Mouse (Mus musculus): ENCODE data around the gene Cpm.
"Not testable (repeated sequence)": the region's sequence is repeated elsewhere in the genome, so short reads cannot be mapped to it uniquely, and the experiment has no call there.

Gene Cpm

DNA sequence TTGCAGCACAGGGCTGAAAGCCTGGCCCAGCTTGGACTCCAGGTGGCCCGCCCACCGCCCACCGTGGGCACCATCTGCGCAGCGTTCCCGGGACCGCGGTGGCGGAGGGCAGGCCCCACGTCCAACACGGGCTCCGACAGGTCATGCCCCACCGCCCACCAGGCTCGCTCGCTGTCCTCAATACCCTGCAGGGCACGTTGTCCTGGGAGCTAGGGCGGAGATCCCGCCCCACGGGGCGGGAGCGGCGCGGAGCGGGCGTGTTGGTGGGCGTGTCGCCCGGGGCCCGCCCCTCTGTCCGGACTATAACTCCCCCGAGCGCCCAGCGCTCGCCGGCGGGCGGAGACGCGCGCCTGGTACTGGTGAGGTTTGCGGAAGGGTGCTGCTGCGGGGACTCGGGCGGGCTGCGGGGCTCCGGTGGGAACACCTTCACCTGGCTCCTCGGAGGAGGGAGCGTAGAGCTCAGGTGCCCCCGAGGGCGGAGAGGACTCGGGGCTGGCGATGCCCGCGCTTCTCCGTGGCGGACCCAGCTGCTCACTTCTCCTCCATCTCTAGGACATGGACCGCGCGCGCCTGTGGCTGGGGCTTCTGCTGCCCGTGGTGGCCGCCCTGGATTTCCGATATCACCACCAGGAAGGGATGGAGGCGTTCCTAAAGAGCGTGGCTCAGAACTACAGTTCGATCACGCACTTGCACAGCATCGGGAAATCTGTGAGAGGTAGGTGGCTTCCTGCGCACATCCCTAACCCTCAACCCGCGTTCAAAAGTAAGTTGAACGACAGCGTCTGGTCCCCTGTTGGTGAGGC lies at the start of gene Cpm:
Gene Cpm (plus strand): TSS at position 332 of the 803 bp plus-strand sequence.
- CTCF ChIA-PET: interaction anchor here (0.5 kb wide), 1 partner anchor 95 kb away, joined by 4 read pairs; no protein-coding TSS in a partner anchor

DNA sequence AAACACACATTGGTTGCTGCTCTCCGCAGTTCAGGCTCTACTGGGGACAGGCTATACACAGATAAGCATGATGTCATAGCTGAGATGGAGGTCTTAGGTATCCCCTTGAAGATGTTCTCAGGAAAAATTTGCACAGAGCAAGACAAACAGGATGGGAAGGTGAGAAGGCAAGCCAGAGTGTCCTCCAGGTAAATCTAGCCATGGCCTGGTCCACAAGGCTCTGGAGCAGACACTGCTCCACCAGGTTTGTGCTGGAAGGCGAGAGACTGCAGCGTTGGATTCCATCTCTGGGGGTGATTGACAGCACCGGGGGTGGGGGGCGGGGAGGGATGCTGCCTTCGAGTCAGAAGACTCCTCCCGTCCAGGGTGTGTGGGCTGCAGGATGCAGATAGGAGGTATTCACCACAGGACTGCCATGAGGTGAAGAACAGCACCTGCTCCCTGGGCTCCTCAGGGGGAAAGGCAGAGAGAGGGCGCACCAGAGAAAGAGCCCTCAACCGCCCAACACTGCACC lies 49.5 kb upstream of the Cpm start:
- CTCF ChIA-PET: no interaction called here

GRCm38 (mm10) chr10:117580405-117580804 lies 48.9 kb upstream of the Cpm start:
- CTCF ChIA-PET: no interaction called here

DNA sequence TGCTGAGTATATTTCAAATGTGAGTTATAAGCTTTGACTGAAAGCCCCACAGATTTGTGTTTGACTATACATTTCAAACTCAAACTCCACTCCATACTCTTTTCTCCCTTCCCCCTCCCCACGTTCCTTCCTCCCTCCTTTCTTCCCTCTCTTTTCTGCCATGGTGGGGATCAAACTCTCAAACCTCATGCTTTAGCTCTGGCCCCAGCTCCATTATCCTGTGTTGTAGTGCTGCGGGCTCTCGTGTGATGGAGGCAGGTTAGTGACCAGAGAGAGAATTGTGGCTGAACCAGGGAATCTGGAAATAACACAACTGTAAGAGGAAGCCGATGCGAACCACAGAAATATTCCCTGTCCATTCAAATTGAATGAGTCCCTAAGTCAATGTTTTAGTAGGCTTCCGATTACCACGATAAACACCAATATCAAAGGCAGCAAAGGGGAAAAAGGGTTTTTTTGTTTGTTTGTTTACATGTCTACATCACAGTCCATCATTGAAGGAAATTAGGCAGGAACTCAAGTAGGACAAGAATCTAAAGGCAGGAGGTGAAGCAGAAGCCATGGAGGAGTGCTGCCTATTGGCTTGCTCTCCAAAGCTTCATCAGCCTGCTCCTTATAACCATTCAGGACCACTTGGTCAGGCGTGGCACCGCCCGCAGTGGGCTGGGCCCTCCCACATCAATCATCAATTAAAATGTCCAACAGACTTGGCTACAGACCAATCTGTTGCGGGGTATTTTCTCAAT lies 48.1 kb upstream of the Cpm start:
- CTCF ChIA-PET: interaction anchor here (0.9 kb wide), 1 partner anchor 100 kb away, joined by 7 read pairs; no protein-coding TSS in a partner anchor

GRCm38 (mm10) chr10:117581753-117582062 lies 47.6 kb upstream of the Cpm start:
- CTCF ChIA-PET: interaction anchor here (0.9 kb wide), 1 partner anchor 99 kb away, joined by 7 read pairs; no protein-coding TSS in a partner anchor

- CTCF ChIA-PET: no interaction called here
Observed at GRCm38 (mm10) chr10:117583155-117584061, 45.9 kb upstream of the Cpm start.

DNA sequence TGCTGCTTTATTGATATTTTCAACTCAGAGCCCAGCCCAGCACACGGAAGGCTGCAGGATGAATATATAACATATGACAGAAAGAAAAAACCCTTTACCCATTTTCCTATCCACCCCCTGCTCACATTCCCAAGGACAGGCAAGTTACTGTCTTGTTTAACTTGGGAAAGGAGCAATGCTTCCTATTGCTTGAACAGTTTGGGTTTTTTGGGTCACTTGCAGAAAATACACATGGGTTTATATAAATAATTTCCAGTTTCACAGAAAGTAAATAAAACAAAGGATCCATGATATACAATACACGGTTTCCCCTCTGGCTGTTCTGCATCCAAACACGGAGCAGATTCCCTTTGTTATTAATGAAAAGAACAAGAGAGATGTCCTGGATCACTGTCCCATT lies 45.2 kb upstream of the Cpm start:
- CTCF ChIA-PET: no interaction called here

DNA sequence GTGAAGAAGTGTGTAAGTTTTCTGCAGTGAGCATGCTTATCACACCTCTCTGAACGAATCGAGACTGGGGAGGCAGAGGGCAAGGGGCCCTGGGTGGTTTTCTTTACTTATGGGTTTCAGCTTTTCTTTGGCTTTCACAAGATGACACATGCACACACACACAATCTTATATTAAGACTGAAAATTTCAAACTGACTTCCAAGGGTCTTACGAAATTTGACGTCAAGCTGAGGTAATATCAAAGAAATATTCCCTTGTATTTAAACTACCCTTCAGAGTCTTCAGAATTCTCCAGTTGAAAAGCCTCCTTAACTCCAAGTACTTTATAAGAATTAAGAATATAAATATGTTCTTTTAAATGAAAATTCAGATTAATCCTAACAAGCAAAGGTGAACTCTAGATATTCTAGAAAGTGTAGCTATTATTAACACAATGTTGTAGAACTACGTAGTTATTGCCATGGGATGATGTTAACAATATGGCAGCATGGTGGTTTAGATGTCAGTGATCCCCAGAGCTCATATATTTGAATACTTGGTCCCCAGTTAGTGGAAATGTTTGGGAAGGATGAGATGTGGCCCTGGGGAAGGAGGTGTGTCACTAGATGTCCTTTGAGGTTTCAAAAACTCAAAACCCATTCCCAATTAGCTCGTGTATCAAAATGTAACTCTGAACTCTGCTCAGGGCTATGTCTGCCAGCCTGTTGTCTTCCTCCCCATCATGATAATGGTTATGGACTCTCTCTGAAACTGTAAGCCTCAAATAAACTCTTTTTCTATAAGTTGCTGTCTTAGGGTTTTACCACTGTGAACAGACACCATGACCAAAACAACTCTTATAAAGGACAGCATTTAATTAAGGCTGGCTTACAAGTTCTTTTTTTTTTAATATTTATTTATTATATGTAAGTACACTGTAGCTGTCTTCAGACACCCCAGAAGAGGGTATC lies 44.5 kb upstream of the Cpm start:
- CTCF ChIA-PET: no interaction called here

GRCm38 (mm10) chr10:117585600-117586299 lies 43.5 kb upstream of the Cpm start:
- CTCF ChIA-PET: no interaction called here

- CTCF ChIA-PET: interaction anchor here (0.7 kb wide), 1 partner anchor 61 kb away, joined by 5 read pairs; no protein-coding TSS in a partner anchor
Observed at GRCm38 (mm10) chr10:117586859-117587258, 42.4 kb upstream of the Cpm start.

DNA sequence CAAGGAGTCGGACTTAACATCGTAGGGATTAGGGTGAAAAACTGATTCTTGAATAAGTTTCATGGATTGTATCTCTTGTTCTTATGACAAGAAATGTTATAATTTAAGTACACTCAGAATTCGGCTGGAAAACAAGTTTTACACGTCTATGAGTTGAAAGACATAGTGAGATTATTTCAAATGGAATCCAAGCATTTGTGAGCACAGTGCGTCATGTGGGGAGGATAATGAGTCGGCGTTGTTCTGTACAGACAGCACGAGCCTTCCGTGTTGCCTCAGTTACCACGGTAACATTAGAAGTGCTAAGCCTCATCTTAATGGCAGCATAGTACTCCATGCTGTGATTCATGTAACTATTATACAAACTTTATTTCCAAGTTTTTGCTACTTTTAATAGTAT lies 42.0 kb upstream of the Cpm start:
- CTCF ChIA-PET: interaction anchor here (0.7 kb wide), 1 partner anchor 60 kb away, joined by 5 read pairs; no protein-coding TSS in a partner anchor

DNA sequence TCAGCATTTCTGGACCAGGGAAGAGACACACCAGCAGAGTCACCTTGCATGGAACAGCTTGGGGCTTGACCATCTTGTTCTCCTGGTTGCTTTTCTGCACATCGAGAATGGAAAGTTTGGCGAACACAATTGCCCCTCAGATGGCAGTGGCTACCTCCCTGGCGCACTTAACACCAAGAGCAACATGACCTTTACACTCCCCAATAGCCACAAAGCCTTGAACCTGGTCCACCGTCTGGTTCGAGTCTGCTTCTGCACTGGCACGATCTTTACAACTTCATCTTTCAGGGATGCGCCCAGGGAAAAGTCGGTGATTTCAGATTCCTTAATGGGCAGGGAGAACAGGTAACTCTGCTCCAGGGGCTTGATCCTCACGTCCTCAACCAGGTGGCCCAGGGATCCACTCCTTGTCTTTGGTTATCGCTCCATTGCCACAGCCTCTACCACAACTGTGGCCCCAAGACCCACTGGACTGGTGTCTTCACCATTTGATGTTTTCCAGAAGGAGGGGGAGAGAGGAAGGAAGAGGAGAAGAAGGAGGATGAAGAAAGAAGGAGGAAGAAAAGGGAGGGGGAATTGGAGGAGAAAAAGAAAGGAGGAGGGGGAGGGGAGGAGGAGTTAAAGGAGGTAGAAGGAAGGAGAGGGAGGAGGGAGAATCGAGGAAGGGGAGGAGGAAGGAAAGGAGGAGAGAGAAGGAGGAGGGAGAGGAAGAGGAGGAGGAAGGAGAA lies 40.7 kb upstream of the Cpm start:
- CTCF ChIA-PET: not testable (repeated sequence)

DNA sequence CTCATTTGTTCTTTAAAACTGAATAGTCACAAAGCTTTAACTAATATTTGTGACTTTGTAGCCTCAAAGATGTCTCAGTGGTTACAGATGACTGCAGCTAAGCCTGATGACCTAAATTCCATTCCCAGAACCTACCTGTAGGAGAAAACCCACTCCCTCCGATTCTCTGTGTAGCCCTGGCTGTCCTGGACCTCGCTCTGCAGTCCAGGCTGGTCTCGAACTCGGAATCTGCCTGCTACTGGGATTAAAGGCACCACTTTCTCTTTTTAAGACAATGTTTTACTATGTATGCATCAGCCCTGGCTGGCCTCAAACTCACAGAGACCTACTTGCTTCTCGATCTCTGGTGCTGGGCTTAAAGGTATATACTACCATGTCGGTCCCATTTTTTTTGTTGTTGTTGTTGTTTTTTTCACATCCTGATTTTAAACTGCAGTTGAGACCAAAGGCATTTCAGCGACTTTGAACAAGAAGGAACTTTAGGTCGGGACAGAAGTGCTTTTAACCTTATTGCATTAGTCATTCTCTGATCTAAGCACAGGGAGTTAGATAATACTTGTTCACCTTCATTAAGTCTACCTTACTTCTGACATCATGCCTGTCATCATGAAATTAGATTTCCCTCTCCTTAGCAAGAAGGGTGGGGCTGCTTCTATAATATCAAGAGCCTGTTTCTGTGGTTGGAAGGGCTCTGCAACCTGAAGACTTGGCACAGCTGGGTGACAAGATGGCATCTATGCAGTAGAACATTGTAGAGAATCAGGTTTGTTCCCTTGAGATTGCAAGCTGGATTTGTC lies 40.0 kb upstream of the Cpm start:
- CTCF ChIA-PET: no interaction called here

DNA sequence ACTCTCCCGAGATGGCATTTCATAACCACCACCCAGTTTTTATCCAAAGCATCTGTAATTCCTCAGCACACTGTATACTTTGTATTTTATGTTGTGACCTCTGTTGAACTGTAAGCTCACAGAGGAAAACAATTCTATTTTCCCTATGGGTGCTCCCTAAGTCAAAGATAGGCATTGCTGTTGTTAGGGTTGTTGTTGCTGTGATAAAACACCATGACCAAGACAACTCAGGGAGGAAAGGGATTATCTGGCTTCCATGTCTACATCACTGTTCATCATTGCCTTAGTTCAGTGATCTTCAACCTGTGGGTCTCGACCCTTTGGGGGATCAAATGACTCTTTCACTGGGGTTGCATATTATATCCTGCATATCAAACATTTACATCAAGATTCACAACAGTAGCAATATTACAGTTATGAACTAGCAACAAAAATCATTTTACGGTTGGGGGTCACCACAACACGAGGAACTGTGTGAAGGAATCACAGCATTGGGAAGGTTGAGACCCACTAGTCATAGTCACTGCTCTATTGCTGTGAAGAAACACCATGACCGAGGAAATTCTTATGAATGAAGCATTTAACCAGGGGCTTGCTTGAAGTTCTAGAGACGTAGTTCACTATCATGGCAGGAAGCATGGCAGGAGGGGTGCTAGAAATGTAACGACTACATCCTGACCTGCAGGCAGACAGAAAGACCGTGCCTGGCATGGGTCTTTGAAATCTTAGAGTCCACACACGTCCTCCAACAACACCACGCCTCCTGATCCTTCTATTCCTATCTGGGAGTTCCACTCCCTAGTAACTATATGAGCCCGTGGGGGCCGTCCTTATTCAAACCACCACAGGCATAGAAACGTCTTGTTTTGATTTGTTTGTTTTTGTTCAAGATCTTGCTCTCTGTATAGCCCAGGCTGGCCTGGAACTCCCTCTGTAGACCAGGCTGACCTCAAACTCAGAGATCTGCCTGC lies 38.7 kb upstream of the Cpm start:
- CTCF ChIA-PET: interaction anchor here (0.7 kb wide), 1 partner anchor 20 kb away, joined by 4 read pairs; no protein-coding TSS in a partner anchor

GRCm38 (mm10) chr10:117591766-117592165 lies 37.5 kb upstream of the Cpm start:
- CTCF ChIA-PET: interaction anchor here (0.7 kb wide), 1 partner anchor 21 kb away, joined by 4 read pairs; no protein-coding TSS in a partner anchor

- CTCF ChIA-PET: interaction anchor here (0.6 kb wide), 1 partner anchor 46 kb away, joined by 3 read pairs; no protein-coding TSS in a partner anchor
Observed at GRCm38 (mm10) chr10:117592306-117593040, 36.8 kb upstream of the Cpm start.
